Comparison of ENCODE assay signal across 31 mouse cellular contexts in genomic region chr11:77280219-77280618, GRCm38 (mm10).
"Had no signal": no experiment of that assay in that cellular context is flagged by ENCODE, and none has a peak within 500 bp of the region (broad histone marks: within the 10 kb centered on the region; RNA-seq: fewer than 3 reads in every experiment).

No protein-coding gene starts in this region.

- H3K36me3 ChIP-seq: limb, embryonic 10.5 days; limb, embryonic 12.5 days; limb, embryonic 13.5 days; limb, embryonic 15.5 days; liver, embryonic 12.5 days; liver, embryonic 13.5 days; liver, embryonic 15.5 days; lung, embryonic 15.5 days; midbrain, embryonic 10.5 days; midbrain, embryonic 12.5 days; midbrain, embryonic 13.5 days; midbrain, embryonic 15.5 days had no signal

- H3K9me3 ChIP-seq: limb, embryonic 10.5 days; limb, embryonic 12.5 days; limb, embryonic 13.5 days; limb, embryonic 15.5 days; liver, embryonic 12.5 days; liver, embryonic 13.5 days; liver, embryonic 15.5 days; lung, embryonic 15.5 days; megakaryocyte, embryonic 14.5 days; midbrain, embryonic 10.5 days; midbrain, embryonic 12.5 days; midbrain, embryonic 13.5 days; midbrain, embryonic 15.5 days had no signal

- H3K27me3 ChIP-seq: limb, embryonic 12.5 days; limb, embryonic 13.5 days; limb, embryonic 15.5 days; liver, embryonic 12.5 days; liver, embryonic 13.5 days; liver, embryonic 15.5 days; lung, embryonic 15.5 days; megakaryocyte, embryonic 14.5 days; midbrain, embryonic 12.5 days; midbrain, embryonic 13.5 days; midbrain, embryonic 15.5 days had no signal

- H3K4me2 ChIP-seq: limb, embryonic 12.5 days; limb, embryonic 13.5 days; limb, embryonic 15.5 days; liver, embryonic 11.5 days; liver, embryonic 12.5 days; liver, embryonic 13.5 days; liver, embryonic 15.5 days; lung, embryonic 14.5 days; lung, embryonic 15.5 days; midbrain, embryonic 11.5 days; midbrain, embryonic 12.5 days; midbrain, embryonic 13.5 days; midbrain, embryonic 15.5 days had no signal

- DNase-seq: left cerebral cortex, postnatal 4 days; liver; liver, embryonic 13.5 days; liver, postnatal 0 days; lung, adult 18-20 months; lung, adult 2 months; lung, embryonic 14.5 days; lung, postnatal 10 days; lung, postnatal 14 days; lung, postnatal 36 days; lung, postnatal 4 days; midbrain, embryonic 14.5 days had no signal

- H3K4me3 ChIP-seq: limb, embryonic 10.5 days; limb, embryonic 12.5 days; limb, embryonic 13.5 days; limb, embryonic 15.5 days; liver, embryonic 12.5 days; liver, embryonic 13.5 days; liver, embryonic 15.5 days; lung, embryonic 15.5 days; megakaryocyte, embryonic 14.5 days; midbrain, embryonic 10.5 days; midbrain, embryonic 12.5 days; midbrain, embryonic 13.5 days; midbrain, embryonic 15.5 days; myocyte had no signal

- H3K9ac ChIP-seq: limb, embryonic 12.5 days; limb, embryonic 13.5 days; limb, embryonic 15.5 days; liver, embryonic 12.5 days; liver, embryonic 13.5 days; liver, embryonic 14.5 days; liver, embryonic 15.5 days; liver, postnatal 0 days; lung, embryonic 14.5 days; lung, embryonic 15.5 days; midbrain, embryonic 12.5 days; midbrain, embryonic 13.5 days; midbrain, embryonic 15.5 days had no signal

- H3K4me1 ChIP-seq: limb, embryonic 13.5 days; limb, embryonic 15.5 days; liver, embryonic 12.5 days; liver, embryonic 15.5 days; lung, embryonic 15.5 days; midbrain, embryonic 13.5 days; midbrain, embryonic 15.5 days had no signal

- H3K27ac ChIP-seq: limb, embryonic 10.5 days; limb, embryonic 12.5 days; limb, embryonic 13.5 days; limb, embryonic 15.5 days; liver, embryonic 12.5 days; liver, embryonic 13.5 days; liver, embryonic 14.5 days; liver, embryonic 15.5 days; lung, embryonic 15.5 days; macrophage; midbrain, embryonic 10.5 days; midbrain, embryonic 12.5 days; midbrain, embryonic 13.5 days; midbrain, embryonic 15.5 days had no signal

- ATAC-seq: liver, embryonic 12.5 days; liver, postnatal 0 days; lung, postnatal 0 days; midbrain, embryonic 13.5 days; midbrain, embryonic 15.5 days; midbrain, embryonic 16.5 days had no signal
